8 mouse cellular contexts compared by ENCODE assay signal in genomic region chr5:48430459-48430858, GRCm38 (mm10).
A peak's percentile ranks its signal among the peaks of the same experiment; 100 is the strongest.
DNase-seq lines count a peak whose midpoint lies in the region; ATAC-seq and TF ChIP-seq lines count a peak whose summit lies in the region.

No protein-coding gene starts in this region.

- H3K9ac ChIP-seq in intestine, postnatal 0 days (ENCODE audit: low read depth, low read length): no peak overlapping the region

- no peak overlapping the region for H3K4me3 ChIP-seq in left cerebral cortex, adult 2 months
- H3K4me3 ChIP-seq in intestine, postnatal 0 days (ENCODE audit: low read depth, low read length): no peak overlapping the region
- no peak overlapping the region for H3K4me3 ChIP-seq in midbrain, embryonic 10.5 days

- no peak overlapping the region for H3K27ac ChIP-seq in left cerebral cortex, adult 2 months
- H3K27ac ChIP-seq in intestine, postnatal 0 days (ENCODE audit: low read depth, low read length): no peak overlapping the region
- H3K27ac ChIP-seq in midbrain, embryonic 10.5 days (replicated peaks): no peak overlapping the region

- no peaks in the 10 kb centered on the region for H3K4me1 ChIP-seq in intestine, postnatal 0 days (replicated peaks; ENCODE audit: control insufficient read depth, insufficient read depth, low read length)
- no peaks in the 10 kb centered on the region for H3K4me1 ChIP-seq in midbrain, embryonic 10.5 days

- peak; percentile 36 to 44 for DNase-seq in left cerebral cortex, adult 2 months (ENCODE audit: extremely low spot score in 1 of 2, low spot score in 2 of 2)
- DNase-seq in left cerebral cortex, adult 11 months (ENCODE audit: low spot score): no peak
- DNase-seq in ZHBTc4 (ENCODE audit: low read depth, low spot score) (peak; percentile 52), liver (no peak)
- DNase-seq in embryo, embryonic 10.5 days (ENCODE audit: low spot score): peak; percentile 75
- DNase-seq in midbrain, embryonic 10.5 days (ENCODE audit: low spot score): peak; percentile 21
- DNase-seq in thymus, postnatal 10 days (ENCODE audit: low spot score in 2 of 2): no peak

- no peaks in the 10 kb centered on the region for H3K9me3 ChIP-seq in intestine, postnatal 0 days (ENCODE audit: control insufficient read depth)
- H3K9me3 ChIP-seq in midbrain, embryonic 10.5 days (replicated peaks): no peaks in the 10 kb centered on the region

- intact Hi-C loops in left cerebral cortex, adult 2 months (cut with DNase I): loop anchor here (1.0 to 10.0 kb wide), 3 partner anchors 307 to 914 kb away; no protein-coding TSS in a partner anchor

- no peaks in the 10 kb centered on the region for H3K36me3 ChIP-seq in intestine, postnatal 0 days (ENCODE audit: control insufficient read depth, insufficient read depth)
- H3K36me3 ChIP-seq in midbrain, embryonic 10.5 days: no peaks in the 10 kb centered on the region

- ATAC-seq in intestine, postnatal 0 days: no peak

- TF ChIP-seq CTCF in left cerebral cortex, adult 2 months (IDR thresholded peaks at IDR 0.05): peak; percentile 72
- peak; percentile 82 for TF ChIP-seq CTCF in intestine, postnatal 0 days (IDR thresholded peaks at IDR 0.05; ENCODE audit: low read depth)

- no peaks in the 10 kb centered on the region for H3K27me3 ChIP-seq in intestine, postnatal 0 days (replicated peaks; ENCODE audit: control insufficient read depth, insufficient read depth, low read length)
- no peaks in the 10 kb centered on the region for H3K27me3 ChIP-seq in midbrain, embryonic 10.5 days (ENCODE audit: low read depth, poor library complexity, severe bottlenecking)

- no peak overlapping the region for H3K4me2 ChIP-seq in intestine, postnatal 0 days (replicated peaks; ENCODE audit: low read depth)

Comparison
In these comparisons a context has a peak if more than half of its experiments do, and no peak if none do; other contexts are left out.
1. DNase-seq: peak in left cerebral cortex, adult 2 months (2 of 2), ZHBTc4 (single experiment), embryo, embryonic 10.5 days (single experiment) and midbrain, embryonic 10.5 days (single experiment); none in left cerebral cortex, adult 11 months (single experiment), thymus, postnatal 10 days (0 of 2) and liver (single experiment).